Mouse (Mus musculus) forebrain, embryonic 15.5 days (tissue): Measurements from ENCODE around the gene Rnf220. TPM values are rescaled to one million over a fixed set of nuclear protein-coding genes. Genes with fewer than 3 reads are reported as not detected.

ENCODE experiments used
- ATAC-seq: fragments of 200-750 bp; cut with Nextera tagmentation; replicated peaks from 2 replicates; pipeline ENCODE4 v1.8.0; 2017; ENCODE audit warnings: mild to moderate bottlenecking, moderate TSS enrichment, moderate library complexity
- H3K27ac ChIP-seq: fragments of 300-500 bp; sonication (generic); replicated peaks from 2 replicates; pipeline ENCODE4 v1.5.1; 2015; ENCODE audit warnings: mild to moderate bottlenecking, inconsistent platforms
- H3K27me3 ChIP-seq: fragments of 300-500 bp; sonication (generic); 2 replicates; pipeline ENCODE4 v1.6.1; 2015; ENCODE audit warnings: inconsistent platforms
- H3K36me3 ChIP-seq: fragments of 300-500 bp; sonication (generic); 2 replicates; pipeline ENCODE4 v1.6.1; 2015; ENCODE audit warnings: mild to moderate bottlenecking, inconsistent platforms
- H3K4me1 ChIP-seq: fragments of 300-500 bp; sonication (generic); 2 replicates; pipeline ENCODE4 v1.6.1; 2015; ENCODE audit warnings: inconsistent platforms
- H3K4me2 ChIP-seq: fragments of 300-500 bp; sonication (generic); replicated peaks from 2 replicates; pipeline ENCODE4 v1.6.1; 2015; ENCODE audit warnings: mild to moderate bottlenecking, inconsistent platforms
- H3K4me3 ChIP-seq: fragments of 300-500 bp; sonication (generic); 2 replicates; pipeline ENCODE4 v1.5.1; 2015; ENCODE audit warnings: mild to moderate bottlenecking, inconsistent platforms
- H3K9ac ChIP-seq: fragments of 300-500 bp; sonication (generic); replicated peaks from 2 replicates; pipeline ENCODE4 v1.6.1; 2015; ENCODE audit warnings: mild to moderate bottlenecking, inconsistent platforms
- H3K9me3 ChIP-seq: fragments of 300-500 bp; sonication (generic); 2 replicates; pipeline ENCODE4 v1.6.1; 2016; ENCODE audit warnings: inconsistent platforms
- WGBS: fragments of 180-500 bp; shearing (Covaris S2); methylation state at CpG from one replicate; pipeline ENCODE4 v1.1.7; 2015; ENCODE audit warnings: mixed read lengths; 5-methylcytosine and 5-hydroxymethylcytosine counted together
- polyA plus RNA-seq: library from polyadenylated mRNA; unstranded; fragments of >200 nt; fragmentation: Nextera tagmentation; extraction: Ambion mirVana; gene quantifications from 2 replicates; pipeline ENCODE4 v1.2.1, GENCODE M21; 2015

The Rnf220 gene
- polyA plus RNA-seq, 1 experiment from 2014 or later = 128 TPM

GRCm38 (mm10) chr4:117473291-117473984 is 23.4 kb downstream of the Rnf220 start:
- no peak overlapping the region for H3K4me3 ChIP-seq
- H3K9ac ChIP-seq = no peak overlapping the region
- no peaks in the 10 kb centered on the region for H3K9me3 ChIP-seq
- no peak overlapping the region for H3K4me2 ChIP-seq
- 64% methylated on average over 14 of the region's 14 CpGs for WGBS
- peaks cover 3% of the 10 kb centered on the region; the same call in 1 of the 2 replicates for H3K27me3 ChIP-seq
- H3K4me1 ChIP-seq = peaks cover 10% of the 10 kb centered on the region; the same call in 1 of the 2 replicates
- H3K36me3 ChIP-seq = no peaks in the 10 kb centered on the region
- ATAC-seq = no peak
- H3K27ac ChIP-seq = no peak overlapping the region

DNA sequence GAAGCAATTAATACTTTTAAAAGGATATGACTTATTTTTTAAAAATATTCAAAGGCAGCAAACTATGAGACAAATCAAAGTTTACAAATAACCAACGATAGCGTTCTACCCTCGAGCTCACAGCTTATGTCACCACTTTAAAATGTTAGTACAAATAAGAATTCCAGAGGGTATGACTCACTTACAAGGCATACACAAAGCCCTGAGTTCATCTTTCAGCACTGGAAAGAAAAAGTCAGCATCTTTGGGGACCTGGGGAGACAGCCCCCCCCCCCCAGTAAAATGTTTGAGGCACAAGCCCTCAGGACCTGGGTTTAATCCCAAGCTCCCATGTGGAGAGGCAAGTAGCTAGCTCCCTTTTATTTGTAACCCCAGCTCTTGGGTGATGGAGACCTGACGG is 27.4 kb downstream of the Rnf220 start:
- ATAC-seq = no peak
- H3K9ac ChIP-seq = no peak overlapping the region
- no peak overlapping the region for H3K27ac ChIP-seq
- H3K4me3 ChIP-seq = no peak overlapping the region
- WGBS = 66% methylated on average over 4 of the region's 4 CpGs
- H3K27me3 ChIP-seq = peaks cover 3% of the 10 kb centered on the region; the same call in 1 of the 2 replicates
- H3K36me3 ChIP-seq = no peaks in the 10 kb centered on the region
- no peaks in the 10 kb centered on the region for H3K4me1 ChIP-seq
- H3K9me3 ChIP-seq = no peaks in the 10 kb centered on the region
- no peak overlapping the region for H3K4me2 ChIP-seq

DNA sequence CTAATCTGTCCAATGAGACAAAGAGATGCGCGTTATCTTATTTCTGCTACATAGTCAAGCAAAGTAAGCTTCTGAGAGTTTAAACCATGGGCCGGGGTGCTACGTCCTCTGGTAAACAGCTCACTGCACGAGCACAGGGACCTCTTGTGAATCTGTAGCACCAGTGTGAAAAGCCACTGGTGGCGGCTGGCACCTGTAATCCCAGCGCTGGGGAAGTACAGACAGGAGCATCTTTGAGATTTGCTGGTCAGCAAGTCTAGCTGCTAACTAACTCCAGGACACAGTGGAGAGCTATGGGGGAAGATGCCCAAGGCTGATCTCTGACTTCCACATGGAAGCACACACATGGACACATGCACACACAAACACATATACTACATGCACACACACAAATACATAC is 28.9 kb downstream of the Rnf220 start:
- no peak for ATAC-seq
- H3K4me1 ChIP-seq = no peaks in the 10 kb centered on the region
- no peak overlapping the region for H3K9ac ChIP-seq
- H3K9me3 ChIP-seq = no peaks in the 10 kb centered on the region
- H3K27ac ChIP-seq = no peak overlapping the region
- no peak overlapping the region for H3K4me2 ChIP-seq
- H3K36me3 ChIP-seq = no peaks in the 10 kb centered on the region
- 91% methylated on average over 7 of the region's 7 CpGs for WGBS
- no peak overlapping the region for H3K4me3 ChIP-seq
- H3K27me3 ChIP-seq = no peaks in the 10 kb centered on the region

DNA sequence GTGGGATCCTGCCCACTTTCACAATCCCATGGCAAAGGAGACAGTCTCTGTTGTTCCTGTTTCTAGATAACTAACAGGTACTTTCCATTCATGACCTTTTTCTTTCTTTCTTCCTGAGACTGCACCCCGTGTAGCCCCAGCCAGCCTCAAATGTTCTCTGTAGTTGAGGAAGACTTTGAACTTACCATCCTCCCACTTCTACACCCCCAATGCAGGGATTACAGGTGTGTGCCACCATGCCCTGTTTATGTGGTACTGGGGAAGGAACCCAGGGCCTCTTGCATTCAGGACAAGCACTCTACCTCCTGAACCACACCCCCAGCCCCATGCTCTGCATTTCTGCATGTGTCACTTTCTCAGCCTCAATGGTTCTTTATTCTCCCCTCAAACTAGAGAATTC is 47.7 kb downstream of the Rnf220 start:
- Histone ChIP-seq H3K4me1 (no peaks in the 10 kb centered on the region), H3K36me3 (no peaks in the 10 kb centered on the region), H3K9me3 (no peaks in the 10 kb centered on the region), H3K27ac (no peak overlapping the region), H3K9ac (no peak overlapping the region), H3K27me3 (no peaks in the 10 kb centered on the region), H3K4me3 (no peak overlapping the region), H3K4me2 (no peak overlapping the region)
- WGBS = 71% methylated on average over 1 of the region's 1 CpGs
- no peak for ATAC-seq

- Histone ChIP-seq H3K9me3 (no peaks in the 10 kb centered on the region), H3K27ac (no peak overlapping the region), H3K27me3 (no peaks in the 10 kb centered on the region), H3K36me3 (no peaks in the 10 kb centered on the region), H3K4me1 (no peaks in the 10 kb centered on the region), H3K9ac (no peak overlapping the region), H3K4me2 (no peak overlapping the region), H3K4me3 (no peak overlapping the region)
- WGBS = 91% methylated on average over 3 of the region's 3 CpGs
- ATAC-seq = no peak
Observed at GRCm38 (mm10) chr4:117447926-117448325, 48.9 kb downstream of the Rnf220 start.

- WGBS = 83% methylated on average over 19 of the region's 19 CpGs
- no peak overlapping the region for H3K9ac ChIP-seq
- no peaks in the 10 kb centered on the region for H3K27me3 ChIP-seq
- no peak overlapping the region for H3K4me3 ChIP-seq
- no peaks in the 10 kb centered on the region for H3K36me3 ChIP-seq
- no peak for ATAC-seq
- H3K27ac ChIP-seq = no peak overlapping the region
- H3K4me1 ChIP-seq = no peaks in the 10 kb centered on the region
- H3K4me2 ChIP-seq = no peak overlapping the region
- H3K9me3 ChIP-seq = no peaks in the 10 kb centered on the region
Observed at GRCm38 (mm10) chr4:117445516-117446207, 51.2 kb downstream of the Rnf220 start.

- no peak for ATAC-seq
- Histone ChIP-seq H3K27me3 (no peaks in the 10 kb centered on the region), H3K4me2 (no peak overlapping the region), H3K9ac (no peak overlapping the region), H3K4me3 (no peak overlapping the region), H3K9me3 (no peaks in the 10 kb centered on the region), H3K4me1 (no peaks in the 10 kb centered on the region), H3K36me3 (no peaks in the 10 kb centered on the region), H3K27ac (no peak overlapping the region)
- 76% methylated on average over 3 of the region's 3 CpGs for WGBS
Observed at GRCm38 (mm10) chr4:117438919-117439318, 57.9 kb downstream of the Rnf220 start.

DNA sequence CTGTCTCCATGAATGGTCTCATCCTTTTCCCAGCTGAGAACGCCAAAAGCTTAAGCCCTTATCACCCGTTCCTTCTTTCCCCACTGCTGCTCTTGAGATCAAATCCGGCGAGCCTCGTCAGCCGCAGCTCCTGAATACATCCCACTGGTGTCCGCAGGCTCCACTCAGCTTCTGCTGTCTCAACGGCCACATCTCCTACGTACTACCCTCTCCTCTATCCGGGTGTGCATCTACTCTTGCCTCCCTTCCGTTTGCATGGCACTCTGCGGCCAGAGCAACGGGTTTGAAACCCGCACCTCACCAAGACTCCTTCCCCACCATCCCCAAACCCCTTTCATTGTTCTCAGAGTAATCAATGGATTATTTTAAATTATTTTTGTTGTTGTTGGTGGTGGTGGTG is 58.8 kb downstream of the Rnf220 start:
- H3K9ac ChIP-seq = no peak overlapping the region
- H3K4me2 ChIP-seq = no peak overlapping the region
- H3K9me3 ChIP-seq = no peaks in the 10 kb centered on the region
- ATAC-seq = no peak
- no peaks in the 10 kb centered on the region for H3K36me3 ChIP-seq
- no peak overlapping the region for H3K4me3 ChIP-seq
- WGBS = 81% methylated on average over 14 of the region's 14 CpGs
- no peaks in the 10 kb centered on the region for H3K4me1 ChIP-seq
- no peak overlapping the region for H3K27ac ChIP-seq
- no peaks in the 10 kb centered on the region for H3K27me3 ChIP-seq

DNA sequence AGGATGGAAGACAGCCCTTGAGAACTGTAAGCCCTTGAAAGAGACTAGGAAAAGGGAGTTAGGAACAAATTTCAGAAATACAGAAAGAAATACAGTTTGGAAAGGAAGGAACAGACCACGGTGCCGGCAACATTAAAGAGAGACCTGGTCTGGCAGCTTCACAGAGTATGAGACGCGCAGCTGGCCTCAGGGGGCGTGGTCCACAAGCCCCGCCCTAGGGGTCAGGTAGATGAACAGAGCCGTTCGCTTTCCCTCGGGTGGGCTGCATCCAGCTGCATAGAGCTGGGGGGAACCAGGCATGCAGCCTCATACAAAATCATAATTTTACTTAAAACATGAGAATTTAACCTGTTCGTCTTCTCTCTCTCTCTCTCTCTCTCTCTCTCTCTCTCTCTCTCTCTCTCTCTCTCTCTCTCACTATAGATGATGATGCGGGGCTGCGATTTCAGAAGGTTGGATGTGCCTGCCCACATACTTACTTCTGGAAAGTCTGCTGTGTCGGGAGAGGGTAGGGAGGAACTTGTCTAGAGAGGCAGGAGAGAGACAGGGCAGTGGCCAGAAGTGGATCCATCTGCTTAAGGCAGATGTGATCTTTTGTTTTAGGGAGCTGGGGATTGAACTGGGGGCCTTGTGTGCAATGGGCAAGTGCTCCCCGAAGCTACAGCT is 59.7 kb downstream of the Rnf220 start:
- H3K9me3 ChIP-seq = no peaks in the 10 kb centered on the region
- no peaks in the 10 kb centered on the region for H3K27me3 ChIP-seq
- no peaks in the 10 kb centered on the region for H3K36me3 ChIP-seq
- H3K4me3 ChIP-seq = no peak overlapping the region
- H3K27ac ChIP-seq = no peak overlapping the region
- H3K4me1 ChIP-seq = no peaks in the 10 kb centered on the region
- WGBS = 32% methylated on average over 14 of the region's 14 CpGs
- H3K4me2 ChIP-seq = no peak overlapping the region
- no peak for ATAC-seq
- no peak overlapping the region for H3K9ac ChIP-seq

- H3K27me3 ChIP-seq = no peaks in the 10 kb centered on the region
- H3K4me1 ChIP-seq = no peaks in the 10 kb centered on the region
- ATAC-seq = no peak
- no peak overlapping the region for H3K27ac ChIP-seq
- H3K9me3 ChIP-seq = no peaks in the 10 kb centered on the region
- 46% methylated on average over 8 of the region's 8 CpGs for WGBS
- no peak overlapping the region for H3K4me3 ChIP-seq
- H3K36me3 ChIP-seq = no peaks in the 10 kb centered on the region
- no peak overlapping the region for H3K4me2 ChIP-seq
- H3K9ac ChIP-seq = no peak overlapping the region
Observed at GRCm38 (mm10) chr4:117434336-117434735, 62.5 kb downstream of the Rnf220 start.

DNA sequence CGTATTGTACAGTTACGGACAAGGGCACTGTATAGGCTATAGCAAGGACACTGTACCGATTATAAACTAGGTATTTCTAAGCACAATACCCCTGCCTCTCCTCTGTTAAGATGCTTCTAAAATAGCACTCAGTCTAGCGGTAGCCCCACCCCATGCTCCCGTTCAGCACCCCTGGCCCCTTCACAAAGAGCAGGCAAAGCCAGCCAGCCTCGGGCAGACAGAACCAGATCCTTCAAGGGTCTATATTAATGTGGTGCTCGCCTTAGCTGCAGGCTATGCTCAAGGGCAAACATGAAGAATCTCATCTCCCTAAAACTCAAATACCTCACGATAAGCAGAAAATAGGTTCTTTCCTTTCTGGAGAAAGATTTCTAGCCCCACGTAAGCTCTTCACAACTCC is 67.2 kb downstream of the Rnf220 start:
- Histone ChIP-seq H3K36me3 (no peaks in the 10 kb centered on the region), H3K4me3 (no peak overlapping the region), H3K9me3 (no peaks in the 10 kb centered on the region), H3K9ac (no peak overlapping the region), H3K27ac (no peak overlapping the region), H3K4me1 (0 out of 2 replicates have a peak, but pooled peaks cover 4% of the 10 kb centered on the region), H3K27me3 (no peaks in the 10 kb centered on the region), H3K4me2 (no peak overlapping the region)
- ATAC-seq = no peak
- WGBS = 71% methylated on average over 9 of the region's 9 CpGs

DNA sequence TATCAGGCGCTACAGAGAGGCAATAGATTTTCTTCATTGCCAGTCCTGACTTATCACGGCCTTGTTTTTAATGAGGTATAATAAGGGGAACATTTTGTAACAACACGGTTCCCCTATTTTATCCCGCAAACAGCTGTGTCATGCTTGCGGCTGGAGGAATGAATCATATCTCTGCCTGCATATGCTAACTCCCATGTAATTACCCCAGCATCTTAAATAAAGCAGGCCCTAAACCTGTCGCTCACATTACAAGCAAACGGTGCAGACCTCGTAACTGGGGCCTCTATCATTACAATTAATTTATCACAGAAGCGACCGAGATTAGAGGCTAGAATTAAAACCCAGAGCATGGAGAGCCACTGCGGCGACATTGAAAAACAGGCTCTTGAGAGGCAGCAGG is 69.3 kb downstream of the Rnf220 start:
- H3K9me3 ChIP-seq = no peaks in the 10 kb centered on the region
- 0 out of 2 replicates have a peak, but pooled peaks cover 4% of the 10 kb centered on the region for H3K4me1 ChIP-seq
- no peak overlapping the region for H3K4me3 ChIP-seq
- 44% methylated on average over 12 of the region's 12 CpGs for WGBS
- no peaks in the 10 kb centered on the region for H3K27me3 ChIP-seq
- no peak overlapping the region for H3K9ac ChIP-seq
- H3K4me2 ChIP-seq = no peak overlapping the region
- ATAC-seq = no peak
- H3K27ac ChIP-seq = no peak overlapping the region
- no peaks in the 10 kb centered on the region for H3K36me3 ChIP-seq
